Mouse (Mus musculus) G1E (cell line): ENCODE measurements around the gene Vps13d. TPM values are rescaled to one million over a fixed set of nuclear protein-coding genes. Genes with fewer than 3 reads are reported as not detected.

Experiments
- ATAC-seq: 2 replicates; pipeline ENCODE4 v1.8.0; 2016; ENCODE audit warnings: mild to moderate bottlenecking; ENCODE audit not compliant: insufficient number of reproducible peaks, poor library complexity, low FRiP score, severe bottlenecking; ENCODE audit errors: extremely low read depth
- DNase-seq: peaks from one replicate; pipeline ENCODE4 v3.0.0; 2012; ENCODE audit warnings: low spot score
- H3K27me3 ChIP-seq: 2 replicates; pipeline ENCODE4 v1.6.1; 2012; ENCODE audit warnings: mild to moderate bottlenecking, low read length, inconsistent platforms; ENCODE audit not compliant: insufficient read depth
- H3K36me3 ChIP-seq: replicated peaks from 2 replicates; pipeline ENCODE3; 2012; ENCODE audit warnings: mild to moderate bottlenecking, inconsistent platforms
- H3K4me1 ChIP-seq: 2 replicates; pipeline ENCODE4 v1.6.1; 2012; ENCODE audit warnings: low read depth, low read length, inconsistent platforms, mixed read lengths; ENCODE audit not compliant: insufficient read depth
- H3K4me3 ChIP-seq: 2 replicates; pipeline ENCODE4 v1.5.1; 2012; ENCODE audit warnings: low read depth, mild to moderate bottlenecking, inconsistent platforms, low read length, moderate library complexity, mixed read lengths
- H3K9me3 ChIP-seq: replicated peaks from 2 replicates; pipeline ENCODE4 v1.6.1; 2012; ENCODE audit warnings: inconsistent platforms
- CTCF ChIP-seq: IDR thresholded peaks from 2 replicates; pipeline ENCODE4 v1.5.1; 2012; ENCODE audit warnings: low read depth, low read length, inconsistent platforms, mixed read lengths
- GATA1 ChIP-seq: IDR thresholded peaks from 2 replicates; pipeline ENCODE4 v1.6.1; 2012; ENCODE audit warnings: borderline replicate concordance, low read length, inconsistent platforms, mixed read lengths
- GATA2 ChIP-seq: IDR thresholded peaks from 2 replicates; pipeline ENCODE4 v1.6.1; 2012; ENCODE audit warnings: low read depth, low read length, inconsistent platforms, borderline replicate concordance
- POLR2AphosphoS5 ChIP-seq: IDR thresholded peaks from 2 replicates; pipeline ENCODE4 v1.6.1; 2012; ENCODE audit warnings: low read depth, low read length, inconsistent platforms; ENCODE audit not compliant: insufficient replicate concordance
- TAL1 ChIP-seq: conservative IDR thresholded peaks from 2 replicates; pipeline ENCODE4 v1.6.1; 2012; ENCODE audit warnings: low read depth, low read length, inconsistent platforms, mixed read lengths
- polyA plus RNA-seq: library from polyadenylated mRNA; stranded (reverse); fragments of >175 nt; gene quantifications from 2 replicates; pipeline ENCODE4 v1.2.3, GENCODE M21; 2012
- total RNA-seq, 2 experiments: library from RNA; stranded (forward) in 1 of 2; stranded (reverse) in 1 of 2; fragments of 200-1000 nt in 1 of 2; fragments of >200 nt in 1 of 2; fragmentation: Nextera tagmentation in 1 of 2; gene quantifications; 2 replicates each; pipeline ENCODE4 v1.2.3; 2014 to 2017

Gene Vps13d
- total and polyA plus RNA-seq, 3 experiments, result 7.7 to 38.8 (median 34.7) TPM

GRCm38 (mm10) chr4:145231732-145232131 is 36.9 kb upstream of the Vps13d start:
- ATAC-seq (no peak), DNase-seq (no peak)
- TF ChIP-seq CTCF, result no peak
- no peak for TF ChIP-seq POLR2AphosphoS5
- no peak for TF ChIP-seq GATA2
- TF ChIP-seq TAL1, result no peak
- TF ChIP-seq GATA1, result no peak
- Histone ChIP-seq H3K36me3 (no peaks in the 10 kb centered on the region), H3K4me3 (no peak overlapping the region), H3K4me1 (no peaks in the 10 kb centered on the region), H3K9me3 (peaks cover 52% of the 10 kb centered on the region), H3K27me3 (no peaks in the 10 kb centered on the region)

GRCm38 (mm10) chr4:145230647-145231046 is 35.8 kb upstream of the Vps13d start:
- Histone ChIP-seq H3K4me3 (no peak overlapping the region), H3K36me3 (no peaks in the 10 kb centered on the region), H3K9me3 (peaks cover 44% of the 10 kb centered on the region), H3K27me3 (no peaks in the 10 kb centered on the region), H3K4me1 (no peaks in the 10 kb centered on the region)
- no peak for ATAC-seq
- TF ChIP-seq GATA1 (no peak), GATA2 (no peak), POLR2AphosphoS5 (no peak), CTCF (no peak), TAL1 (no peak)
- DNase-seq, result no peak

DNA sequence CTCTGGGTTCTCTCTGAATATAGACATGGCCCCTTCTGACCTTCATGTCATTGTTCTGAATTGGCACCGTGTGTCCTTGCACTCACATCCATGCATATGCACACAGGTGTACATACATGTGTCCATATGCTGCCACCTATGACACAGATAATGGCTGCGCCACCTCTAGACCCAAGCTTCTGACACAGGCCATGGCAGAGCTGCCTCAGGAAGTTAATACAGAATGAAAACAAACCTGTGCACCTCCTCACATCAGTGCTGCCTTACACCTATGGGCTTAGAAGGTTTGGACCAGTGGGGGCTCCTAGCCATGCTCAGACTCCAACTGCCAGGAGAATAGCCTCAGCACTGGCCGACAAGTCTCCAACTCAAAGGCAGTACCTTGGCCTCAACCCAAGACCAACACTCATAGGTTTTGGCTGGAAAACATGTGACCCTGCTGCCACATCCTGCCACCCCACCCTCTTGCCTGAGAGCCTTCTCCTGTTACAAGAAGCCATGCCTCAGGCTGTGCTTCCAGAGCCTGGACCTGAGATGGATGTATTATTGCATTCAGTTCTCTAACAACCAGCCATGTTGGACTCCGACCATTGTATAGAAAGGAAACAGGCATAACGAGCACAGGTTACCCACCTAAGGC is 34.8 kb upstream of the Vps13d start:
- H3K36me3 ChIP-seq, result no peaks in the 10 kb centered on the region
- H3K27me3 ChIP-seq, result no peaks in the 10 kb centered on the region
- peaks cover 43% of the 10 kb centered on the region for H3K9me3 ChIP-seq
- TF ChIP-seq POLR2AphosphoS5 (no peak), GATA2 (no peak), CTCF (no peak), TAL1 (no peak), GATA1 (no peak)
- H3K4me1 ChIP-seq, result no peaks in the 10 kb centered on the region
- DNase-seq (no peak), ATAC-seq (no peak)
- no peak overlapping the region for H3K4me3 ChIP-seq

- Histone ChIP-seq H3K4me3 (no peak overlapping the region), H3K36me3 (no peaks in the 10 kb centered on the region), H3K27me3 (no peaks in the 10 kb centered on the region), H3K4me1 (no peaks in the 10 kb centered on the region), H3K9me3 (peaks cover 49% of the 10 kb centered on the region)
- DNase-seq (no peak), ATAC-seq (no peak)
- TF ChIP-seq GATA1 (no peak), TAL1 (no peak), GATA2 (no peak), CTCF (no peak), POLR2AphosphoS5 (no peak)
These were observed 34.2 kb upstream of the Vps13d start for GRCm38 (mm10) chr4:145229051-145229450.

GRCm38 (mm10) chr4:145224613-145225012 is 29.8 kb upstream of the Vps13d start:
- TF ChIP-seq TAL1 (no peak), CTCF (no peak), GATA2 (no peak), POLR2AphosphoS5 (no peak), GATA1 (no peak)
- DNase-seq (no peak), ATAC-seq (no peak)
- H3K4me3 ChIP-seq, result no peak overlapping the region
- no peaks in the 10 kb centered on the region for H3K27me3 ChIP-seq
- no peaks in the 10 kb centered on the region for H3K4me1 ChIP-seq
- no peaks in the 10 kb centered on the region for H3K36me3 ChIP-seq
- H3K9me3 ChIP-seq, result peaks cover 57% of the 10 kb centered on the region

DNA sequence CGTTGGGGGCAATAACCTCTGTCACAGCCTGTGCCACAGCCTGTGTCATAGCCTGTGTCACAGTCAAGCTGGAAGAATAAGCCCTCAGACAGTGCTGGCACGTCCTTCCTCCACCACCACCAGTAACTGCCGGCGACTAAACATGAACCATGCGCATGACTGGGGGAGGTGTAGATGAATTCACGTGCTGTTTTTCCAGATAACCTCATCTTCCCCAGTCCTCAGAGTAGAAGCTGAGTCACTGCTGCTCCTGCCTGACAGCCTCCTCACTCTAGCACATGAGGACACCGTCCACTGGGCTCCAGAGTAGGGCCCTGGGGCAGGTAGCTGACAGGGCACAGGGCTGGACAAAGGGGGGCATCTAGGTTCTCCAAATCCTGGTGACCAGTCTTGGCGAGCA is 27.3 kb upstream of the Vps13d start:
- no peak for TF ChIP-seq POLR2AphosphoS5
- TF ChIP-seq GATA1, result no peak
- TF ChIP-seq GATA2, result no peak
- TF ChIP-seq CTCF, result no peak
- no peak for TF ChIP-seq TAL1
- Histone ChIP-seq H3K4me3 (no peak overlapping the region), H3K9me3 (peaks cover 49% of the 10 kb centered on the region), H3K4me1 (no peaks in the 10 kb centered on the region), H3K27me3 (no peaks in the 10 kb centered on the region), H3K36me3 (no peaks in the 10 kb centered on the region)
- DNase-seq (no peak), ATAC-seq (no peak; the same call in 1 of the 2 replicates)
